Comparison of ENCODE assay signal across 9 mouse cellular contexts in the genomic region with DNA sequence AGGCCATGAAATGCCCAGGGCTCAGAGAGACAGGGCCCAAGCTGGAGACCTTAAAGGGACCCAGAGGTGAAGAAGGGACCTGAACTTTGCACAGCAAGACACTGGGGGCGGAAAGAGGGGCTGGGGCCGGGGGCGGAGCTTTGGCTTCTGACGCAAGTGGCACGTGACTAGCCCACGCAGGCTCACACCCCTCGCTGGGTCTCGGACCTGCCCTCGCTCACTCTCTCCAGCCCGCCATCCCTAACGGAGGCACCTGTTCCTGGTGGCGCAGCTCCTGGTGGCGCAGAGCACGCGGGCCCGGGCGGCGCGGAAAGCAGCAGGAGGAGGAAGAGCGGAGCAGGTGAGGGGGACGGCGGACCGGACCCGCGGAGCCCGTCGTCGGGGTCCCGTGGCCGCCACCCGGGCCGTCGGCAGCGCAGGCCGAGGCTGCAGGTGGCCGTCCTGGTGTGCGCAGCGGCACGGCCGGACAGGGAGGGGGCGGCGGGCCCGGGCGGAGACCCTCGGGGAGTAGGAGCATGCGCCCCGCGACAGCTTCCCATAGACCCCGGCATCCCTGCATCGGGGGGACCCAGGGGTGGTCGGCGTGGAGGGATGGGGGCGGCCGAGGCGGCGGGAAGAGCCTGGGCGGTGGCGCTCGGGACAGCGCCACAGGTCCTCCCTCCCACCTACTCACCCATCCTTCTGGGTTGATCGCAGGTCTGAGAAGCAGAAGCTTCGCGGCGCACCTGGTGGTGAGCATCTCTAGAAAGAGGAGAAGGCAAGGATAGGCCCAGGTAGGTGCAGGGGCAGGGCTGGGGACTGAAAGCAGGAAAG. TPM values are rescaled to one million over a fixed set of nuclear protein-coding genes. Genes with fewer than 3 reads are reported as not detected.
DNase-seq lines count a peak whose midpoint lies in the region; ATAC-seq and TF ChIP-seq lines count a peak whose summit lies in the region.
"Not testable (repeated sequence)": the region's sequence is repeated elsewhere in the genome, so short reads cannot be mapped to it uniquely, and the experiment has no call there.
"Had no signal": no experiment of that assay in that cellular context is flagged by ENCODE, and none has a peak within 500 bp of the region (broad histone marks: within the 10 kb centered on the region; RNA-seq: fewer than 3 reads in every experiment).

Gene Bex4, plus strand, starts transcription at position 170 of the 813 bp plus-strand sequence.

- H3K27me3 ChIP-seq in embryonic facial prominence, embryonic 12.5 days; hindbrain, embryonic 14.5 days (ENCODE audit: control insufficient read depth, insufficient read depth, low read length); limb, embryonic 14.5 days (ENCODE audit: control insufficient read depth, insufficient read depth, low read length): not testable (repeated sequence)

- peak; percentile 47; the same call in 1 of the 2 replicates for ATAC-seq in embryonic facial prominence, embryonic 12.5 days (ENCODE audit: insufficient number of reproducible peaks, insufficient read depth, low FRiP score, low TSS enrichment)
- ATAC-seq in hindbrain, embryonic 14.5 days (ENCODE audit: low FRiP score), result peak; percentile 97
- peak; percentile 78 for ATAC-seq in limb, embryonic 14.5 days (ENCODE audit: low FRiP score, low read depth)
- ATAC-seq in megakaryocyte progenitor cell, adult 5-6 weeks (replicated peaks; ENCODE audit: poor library complexity), result peak; percentile 59

- peak within 1 kb of the TSS; percentile 36 for H3K4me3 ChIP-seq in embryonic facial prominence, embryonic 12.5 days
- H3K4me3 ChIP-seq in hindbrain, embryonic 14.5 days (replicated peaks; ENCODE audit: low read length), result peak within 1 kb of the TSS; percentile 35
- H3K4me3 ChIP-seq in limb, embryonic 14.5 days (replicated peaks; ENCODE audit: low read length), result peak within 1 kb of the TSS; percentile 29
- H3K4me3 ChIP-seq in olfactory bulb, adult 2 months (ENCODE audit: insufficient read depth, low read depth, low read length), result peak within 1 kb of the TSS; percentile 51

- not testable (repeated sequence) for H3K9ac ChIP-seq in embryonic facial prominence, embryonic 12.5 days; limb, embryonic 14.5 days (ENCODE audit: low read depth, low read length, severe bottlenecking)
- peak within 1 kb of the TSS; percentile 31; the same call in 1 of the 2 replicates for H3K9ac ChIP-seq in hindbrain, embryonic 14.5 days

- not testable (repeated sequence) for H3K4me1 ChIP-seq in embryonic facial prominence, embryonic 12.5 days; hindbrain, embryonic 14.5 days (replicated peaks; ENCODE audit: control insufficient read depth, insufficient read depth, low read length); limb, embryonic 14.5 days (ENCODE audit: control insufficient read depth, insufficient read depth, low read length); olfactory bulb, adult 2 months (ENCODE audit: control insufficient read depth, insufficient read depth, low read length)

- WGBS in embryonic facial prominence, embryonic 12.5 days, result 22% methylated on average over 18 of the region's 64 CpGs
- 23% methylated on average over 18 of the region's 64 CpGs for WGBS in hindbrain, embryonic 14.5 days
- WGBS in limb, embryonic 14.5 days, result 0% methylated on average over 1 of the region's 64 CpGs
- WGBS in olfactory bulb, adult 2 months, result 25% methylated on average over 22 of the region's 64 CpGs

- not testable (repeated sequence) for TF ChIP-seq CTCF in olfactory bulb, adult 2 months (IDR thresholded peaks at IDR 0.05; ENCODE audit: insufficient read depth, low read depth, low read length)

- not testable (repeated sequence) for H3K9me3 ChIP-seq in embryonic facial prominence, embryonic 12.5 days; hindbrain, embryonic 14.5 days (ENCODE audit: control insufficient read depth, low read length); limb, embryonic 14.5 days (ENCODE audit: control insufficient read depth, low read length)

- TF ChIP-seq POLR2A in limb, embryonic 14.5 days (IDR thresholded peaks at IDR 0.05; ENCODE audit: borderline replicate concordance, extremely low read depth, insufficient read depth, insufficient read length); olfactory bulb, adult 2 months (IDR thresholded peaks at IDR 0.05; ENCODE audit: insufficient read depth, low read depth, low read length): not testable (repeated sequence)

- not testable (repeated sequence) for DNase-seq in adrenal gland, postnatal 10 days; frontal cortex, adult 2 months (ENCODE audit: extremely low spot score in 1 of 2, low spot score in 1 of 2); hindbrain, embryonic 14.5 days (ENCODE audit: low spot score); layer of hippocampus, postnatal 10 days (ENCODE audit: low spot score in 2 of 2); limb, embryonic 14.5 days (ENCODE audit: low spot score)

- H3K27ac ChIP-seq in embryonic facial prominence, embryonic 12.5 days; hindbrain, embryonic 14.5 days; limb, embryonic 14.5 days (replicated peaks; ENCODE audit: low read depth, low read length); olfactory bulb, adult 2 months (ENCODE audit: insufficient read depth, low read depth, low read length): not testable (repeated sequence)

- not testable (repeated sequence) for H3K36me3 ChIP-seq in embryonic facial prominence, embryonic 12.5 days; hindbrain, embryonic 14.5 days (replicated peaks; ENCODE audit: control insufficient read depth, insufficient read depth); limb, embryonic 14.5 days (ENCODE audit: control insufficient read depth, insufficient read depth, low read length)

- peak within 1 kb of the TSS; percentile 48 for H3K4me2 ChIP-seq in embryonic facial prominence, embryonic 12.5 days (replicated peaks)
- H3K4me2 ChIP-seq in hindbrain, embryonic 14.5 days (replicated peaks), result peak within 1 kb of the TSS; percentile 51
- peak within 1 kb of the TSS; percentile 40 for H3K4me2 ChIP-seq in limb, embryonic 14.5 days (replicated peaks; ENCODE audit: low read depth, low read length, severe bottlenecking)

RNA-seq across cellular contexts. Expression of gene Bex4, which starts in this region (rescaled TPM):
- 10 to 100 TPM; 12.1 to 13.5 TPM for total RNA-seq in adrenal gland, postnatal 10 days (2021)
- polyA plus RNA-seq in embryonic facial prominence, embryonic 12.5 days (2016; fragmentation: Nextera tagmentation; extraction: Ambion mirVana), result 68.5 and 68.7 TPM in 2 replicates
- 32.8 and 37.5 TPM in 2 replicates for polyA plus RNA-seq in frontal cortex, adult 2 months (2012; rRNA removed)
- polyA plus RNA-seq in hindbrain, embryonic 14.5 days (2014; fragmentation: Nextera tagmentation; extraction: Ambion mirVana), result 140 TPM in 2 replicates
- 10 to 100 TPM; 45.2 to 52.6 TPM for total RNA-seq in layer of hippocampus, postnatal 10 days (2021)
- 16.6 and 30.9 TPM in 2 replicates for polyA plus RNA-seq in limb, embryonic 14.5 days (2012; rRNA removed)
- 38.3 and 43.5 TPM in 2 replicates for polyA plus RNA-seq in limb, embryonic 14.5 days (2014; fragmentation: Nextera tagmentation; extraction: Ambion mirVana)
- total RNA-seq in megakaryocyte progenitor cell, adult 5-6 weeks (2015), result 7.7 and 8.3 TPM in 2 replicates
- 7.4 and 17.7 TPM in 2 replicates for total RNA-seq in megakaryocyte progenitor cell, adult 5-6 weeks (2017)
- not detected in 2 replicates for polyA plus RNA-seq in olfactory bulb, adult 2 months (2012; ENCODE audit: insufficient read depth, insufficient read length, low replicate concordance, missing spikeins)
- polyA plus RNA-seq: CD4-positive, CD25-positive, alpha-beta regulatory T cell, adult 4 months had no signal

Comparison
In these comparisons a context has a peak if more than half of its experiments do, and no peak if none do; other contexts are left out.
1. RNA of gene Bex4 (polyA plus RNA-seq): 140 TPM in hindbrain, embryonic 14.5 days, 68.5 to 68.7 TPM in embryonic facial prominence, embryonic 12.5 days, 16.6 to 43.5 TPM in limb, embryonic 14.5 days and 32.8 to 37.5 TPM in frontal cortex, adult 2 months; not detected in olfactory bulb, adult 2 months; every median in the first group is over 10 times any median in the second.
2. ATAC-seq: peak in every context shown above with its lines; median percentile 97 in hindbrain, embryonic 14.5 days; 78 in limb, embryonic 14.5 days; 59 in megakaryocyte progenitor cell, adult 5-6 weeks; 47 in embryonic facial prominence, embryonic 12.5 days.
3. Peak in every context shown above with its lines, with median percentiles within 50 percentile points of each other: H3K4me2 ChIP-seq and H3K4me3 ChIP-seq.